Mouse (Mus musculus): ENCODE data around the gene Tert.
A peak's percentile ranks its signal among the peaks of the same experiment; 100 is the strongest.

Gene Tert

DNA sequence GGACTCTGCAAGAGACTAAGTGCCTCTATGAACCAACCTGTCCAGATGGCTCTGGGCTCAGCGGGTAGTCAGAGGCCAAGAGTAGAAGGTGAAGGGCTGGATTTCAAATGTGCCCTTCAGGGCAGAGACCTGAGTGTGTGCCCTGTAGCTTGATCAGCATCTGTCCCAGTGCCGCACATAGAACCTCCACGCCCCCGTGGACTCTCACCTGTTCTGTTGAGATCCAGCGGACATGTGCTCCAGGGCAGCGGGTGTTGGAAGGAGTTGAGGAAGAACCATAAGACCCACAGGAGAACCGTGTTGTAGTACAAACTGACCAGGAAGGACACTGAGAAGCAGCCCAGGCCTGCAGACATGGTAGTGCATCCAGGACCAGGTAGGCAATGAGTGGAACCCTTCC lies 48.5 kb downstream of the Tert start:
- DNase-seq (ENCODE audit: low read depth, low spot score): no peak

DNA sequence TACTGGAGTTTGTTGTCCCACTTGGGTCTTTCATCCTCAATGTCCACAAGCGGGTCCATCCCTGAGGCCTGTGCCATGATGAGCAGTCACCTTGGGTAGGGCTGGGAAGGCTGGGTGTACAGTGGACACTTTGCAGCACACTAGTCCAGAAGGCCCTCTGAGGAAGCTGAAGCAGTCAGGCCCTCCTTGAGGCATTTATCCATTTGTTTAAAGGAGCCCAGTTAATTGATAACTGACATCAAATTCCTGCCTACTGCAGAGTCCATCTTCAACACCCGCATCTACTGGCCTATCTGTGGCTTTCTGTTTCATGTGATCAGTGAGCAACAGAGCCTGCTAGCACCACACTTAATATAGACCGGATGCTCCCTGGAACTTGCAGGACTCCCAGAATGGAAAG lies 51.1 kb downstream of the Tert start, which contains the start of gene Slc6a18:
TSS of gene Slc6a18 (minus strand) at position 171 of the 400 bp plus-strand sequence.
- DNase-seq (ENCODE audit: low read depth, low spot score): no peak

DNA sequence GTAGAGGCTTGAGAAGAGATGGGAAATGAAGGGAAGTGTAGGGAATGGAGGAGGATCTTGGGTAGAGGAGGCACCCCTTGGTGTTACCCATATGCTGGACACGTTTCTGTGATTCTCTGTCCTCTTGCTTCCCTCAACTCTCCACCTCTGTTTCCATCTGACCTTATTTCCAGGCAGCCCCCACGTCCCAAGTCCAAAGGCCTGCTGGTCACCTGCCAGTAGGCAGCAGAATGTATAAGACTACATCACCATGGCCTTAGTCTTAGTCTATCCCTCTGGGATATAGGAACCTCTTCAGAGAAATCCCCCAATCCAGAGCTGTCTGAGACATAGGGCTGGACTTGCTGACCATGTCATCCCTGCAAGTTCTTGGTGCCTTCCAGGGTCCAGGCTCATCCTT lies 52.6 kb downstream of the Tert start:
- no peak for DNase-seq (ENCODE audit: low read depth, low spot score)

DNA sequence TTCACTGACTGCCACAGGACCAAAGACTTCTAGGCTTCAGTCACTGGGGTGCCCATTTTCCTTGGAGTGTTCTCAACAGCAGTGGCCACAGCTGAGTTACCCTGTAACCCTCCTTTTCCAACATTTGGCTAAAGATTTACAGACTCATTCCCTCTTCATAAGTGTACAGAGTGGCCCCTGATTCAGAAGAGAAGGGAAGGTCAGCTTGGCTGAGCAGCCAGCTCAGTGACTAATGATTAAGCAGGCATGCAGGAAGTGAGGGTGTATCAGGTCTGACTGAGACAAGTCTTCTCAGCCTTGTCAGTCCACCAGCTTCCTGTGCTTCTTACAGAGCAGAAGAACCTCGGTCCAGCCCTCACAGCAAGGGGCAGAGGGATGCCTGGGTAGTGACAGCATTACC lies 53.7 kb downstream of the Tert start:
- no peak for DNase-seq (ENCODE audit: low read depth, low spot score)

DNA sequence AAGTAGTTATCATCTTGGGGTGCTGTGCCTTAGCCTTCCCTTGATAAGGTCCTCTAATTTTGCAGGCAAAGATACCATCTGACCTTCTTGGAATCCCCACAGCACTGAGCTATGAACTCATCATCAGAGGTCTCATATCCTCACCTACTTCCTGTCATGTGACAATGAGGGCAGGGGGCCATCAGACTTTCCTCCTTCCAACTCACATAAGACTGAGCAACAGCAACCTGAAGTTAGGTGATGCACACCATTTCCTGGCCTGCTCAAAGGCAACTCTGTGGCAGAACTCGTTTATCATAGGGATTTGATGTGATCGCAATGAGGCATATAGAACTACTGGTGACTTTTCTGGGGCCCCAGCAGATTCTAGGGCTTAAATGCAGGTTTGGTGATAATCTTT lies 55.5 kb downstream of the Tert start:
- DNase-seq (ENCODE audit: low read depth, low spot score): no peak

DNA sequence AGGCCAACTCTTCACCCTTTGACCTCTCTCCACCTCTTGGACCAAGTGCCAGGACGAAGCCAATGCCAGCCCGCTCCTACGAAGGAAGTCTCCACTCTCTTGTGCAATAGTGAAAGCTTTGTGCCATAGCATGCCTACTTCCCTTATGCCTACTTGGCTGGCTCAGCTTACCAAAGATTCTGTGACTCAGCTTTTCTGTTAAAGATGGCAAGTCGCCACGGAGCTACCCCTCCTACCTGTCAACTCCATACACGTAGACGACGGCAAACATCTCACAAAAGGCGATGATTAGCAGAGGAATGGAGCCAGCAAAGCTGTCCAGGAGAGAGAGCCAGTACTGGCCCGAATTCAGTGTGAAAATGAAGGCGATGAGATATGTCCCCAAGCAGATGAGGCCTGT lies 57.0 kb downstream of the Tert start:
- DNase-seq (ENCODE audit: low read depth, low spot score): no peak

DNA sequence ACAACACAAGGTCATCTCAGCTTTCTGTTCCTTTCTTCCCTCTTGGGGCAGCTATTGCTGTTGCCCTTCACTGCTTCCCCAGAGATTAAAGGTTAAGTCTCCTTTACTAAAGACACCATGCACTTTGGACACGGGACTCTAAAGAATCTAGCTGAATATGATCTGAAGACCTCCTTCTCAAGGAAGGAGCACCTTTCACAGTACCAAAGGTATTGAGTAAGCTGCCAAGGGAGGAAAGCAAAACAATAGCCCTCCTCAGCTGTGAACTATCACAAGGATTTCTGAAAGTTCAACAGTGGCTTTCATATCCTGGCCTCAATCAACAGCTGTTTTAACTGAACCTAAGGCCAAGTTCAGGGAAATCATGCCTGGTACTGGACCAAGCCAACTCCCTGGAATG lies 57.7 kb downstream of the Tert start:
- DNase-seq (ENCODE audit: low read depth, low spot score): no peak

DNA sequence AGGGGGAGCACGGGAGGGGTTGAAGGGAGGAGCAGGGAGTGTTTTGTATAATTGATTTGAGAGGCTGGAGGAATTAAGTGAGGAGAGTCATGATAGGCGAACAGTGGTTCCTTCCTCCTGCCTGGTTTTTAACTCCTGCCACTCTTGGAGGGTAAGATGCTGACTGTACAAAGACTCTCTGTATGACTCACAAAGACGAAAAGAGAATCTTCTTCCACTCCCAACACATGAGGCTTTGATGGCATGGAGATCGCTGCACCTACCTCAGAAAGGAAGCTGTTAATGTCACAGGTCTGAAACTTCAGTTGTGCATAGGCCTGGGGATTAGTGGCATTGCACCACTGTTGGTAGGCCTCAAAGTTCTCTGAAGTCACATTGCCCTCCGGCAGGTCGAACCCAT lies 58.8 kb downstream of the Tert start:
- no peak for DNase-seq (ENCODE audit: low read depth, low spot score)

DNA sequence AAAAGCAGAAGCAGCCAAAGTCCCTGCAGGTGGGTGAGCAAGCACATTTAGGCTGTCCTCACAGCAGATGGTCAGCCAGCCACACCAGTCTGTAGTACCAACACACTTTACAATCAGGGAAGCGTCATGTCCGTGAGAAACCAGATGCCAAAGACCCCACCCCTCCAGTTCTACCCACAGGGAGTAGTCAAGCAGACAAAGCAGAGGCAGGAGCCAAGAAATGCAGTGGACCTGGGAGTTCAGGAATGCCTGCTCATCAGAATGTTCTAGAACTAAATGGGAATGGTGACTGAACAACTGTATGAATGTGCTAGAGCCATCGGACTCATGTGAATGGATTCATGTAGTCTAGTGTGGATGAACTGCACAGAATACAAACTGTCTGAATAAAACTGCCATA lies 60.9 kb downstream of the Tert start:
- no peak for DNase-seq (ENCODE audit: low read depth, low spot score)

DNA sequence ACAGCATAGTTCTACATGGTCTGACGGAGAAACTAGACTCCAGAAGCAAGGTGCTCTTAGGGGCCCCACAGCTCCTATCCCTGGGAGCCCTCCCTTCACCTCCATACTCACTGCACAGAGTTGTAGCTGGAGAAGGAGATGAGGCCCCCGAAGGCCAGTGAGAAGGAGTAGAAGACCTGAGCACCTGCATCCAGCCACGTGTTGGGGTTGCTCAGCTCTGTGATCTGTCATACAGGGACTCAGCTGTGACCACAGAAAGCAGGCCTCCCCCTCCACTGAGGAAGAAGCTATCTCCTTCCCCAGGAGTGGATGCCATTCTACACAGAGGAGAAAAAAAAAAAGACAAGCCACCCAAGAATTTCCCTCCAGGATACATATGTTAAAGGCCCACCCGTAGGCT lies 62.2 kb downstream of the Tert start:
- no peak for DNase-seq (ENCODE audit: low read depth, low spot score)

DNA sequence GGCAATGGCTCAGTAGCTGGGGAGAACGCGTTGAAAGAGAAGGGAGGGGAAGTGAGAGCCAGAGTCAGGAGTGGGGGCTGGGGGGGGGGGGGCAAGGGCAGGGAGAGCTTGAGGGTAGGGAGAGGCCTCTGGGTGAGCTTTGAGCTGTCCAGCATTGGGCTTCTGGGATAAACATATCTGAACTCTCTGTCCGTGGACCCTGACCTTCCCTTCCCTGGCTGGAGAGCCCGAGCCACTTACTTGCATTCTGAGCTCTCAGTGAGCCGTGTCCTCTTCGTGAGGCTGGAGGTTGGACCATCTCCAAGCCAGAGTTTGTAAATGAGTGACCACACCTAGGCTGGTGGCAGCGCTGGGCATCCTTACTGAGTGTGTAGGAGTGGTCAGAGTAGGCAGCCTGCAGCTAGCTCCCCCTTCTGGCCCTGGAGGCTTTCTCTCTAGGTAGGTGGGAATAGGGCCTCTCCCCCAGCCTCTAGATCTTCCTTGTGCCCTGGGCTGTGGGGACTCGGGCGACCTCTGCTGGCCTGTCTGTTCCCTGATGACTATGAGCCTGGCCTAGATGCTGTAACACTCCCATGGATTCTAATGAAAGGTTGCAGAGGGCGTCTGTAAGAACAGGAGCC lies 65.6 kb downstream of the Tert start:
- peak; percentile 51 for DNase-seq (ENCODE audit: low read depth, low spot score)

DNA sequence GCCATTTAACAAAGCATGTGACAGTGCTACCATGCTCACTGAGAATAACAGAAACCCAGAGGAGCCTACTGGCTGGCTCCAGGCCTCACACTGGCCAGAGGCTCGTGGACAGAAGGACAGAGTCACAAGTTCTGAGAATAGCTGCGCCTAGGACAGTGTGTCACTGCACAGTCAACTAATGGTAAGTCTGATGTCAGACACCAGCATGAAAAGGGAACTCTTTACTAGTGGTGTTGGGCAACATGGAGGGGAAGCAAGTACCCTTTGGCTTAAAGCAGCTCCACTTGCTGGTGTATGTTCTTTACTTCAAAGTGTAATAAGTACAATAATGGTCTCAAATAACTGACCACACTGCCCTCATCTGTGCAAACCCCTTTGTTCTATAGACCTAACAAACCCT lies 66.6 kb downstream of the Tert start:
- DNase-seq (ENCODE audit: low read depth, low spot score): no peak

DNA sequence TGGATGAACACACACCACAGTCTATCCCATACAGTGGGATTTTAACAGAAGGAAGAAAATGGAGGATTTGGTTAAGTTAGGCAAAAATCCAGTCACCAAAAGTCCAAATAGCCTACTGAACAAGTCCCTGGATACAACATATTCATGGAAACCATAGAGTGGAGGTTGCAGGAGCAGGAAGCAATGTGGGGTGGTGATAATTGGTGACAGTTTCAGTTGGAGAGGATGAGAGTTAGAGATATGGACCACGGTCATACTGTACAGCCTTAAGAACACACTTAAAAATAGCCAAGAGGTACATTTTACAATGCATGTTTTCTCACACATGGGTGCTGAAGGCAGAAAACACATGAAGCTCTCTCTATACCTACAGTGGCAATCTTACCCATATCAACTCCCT lies 68.3 kb downstream of the Tert start:
- DNase-seq (ENCODE audit: low read depth, low spot score): no peak

DNA sequence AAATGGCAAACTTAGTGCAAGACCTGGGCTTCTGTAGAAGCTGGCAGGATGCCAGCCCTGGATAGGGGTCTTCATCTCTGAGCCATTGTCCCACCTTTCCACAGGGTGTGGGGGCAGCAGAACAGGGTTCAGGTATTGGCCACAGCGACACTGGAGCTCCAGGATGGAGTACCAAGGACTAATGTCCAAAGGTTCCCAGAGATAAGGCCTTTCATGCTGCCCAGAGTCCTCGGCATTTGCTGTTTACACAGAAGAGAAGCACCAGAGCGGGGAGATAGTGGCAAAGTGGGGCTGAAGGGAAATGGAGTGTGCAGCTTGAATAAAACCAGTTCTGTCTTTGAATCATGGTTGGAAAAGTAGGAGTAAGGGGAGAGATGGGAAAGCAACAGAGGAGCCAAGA lies 69.8 kb downstream of the Tert start:
- no peak for DNase-seq (ENCODE audit: low read depth, low spot score)

Measured in embryo, embryonic 11.5 days (tissue).